Mouse (Mus musculus): Measurements from ENCODE around the gene Lrch4.
A peak's percentile ranks its signal among the peaks of the same experiment; 100 is the strongest.

GRCm38 (mm10) chr5:137611245-137611602 is 17.7 kb upstream of the Lrch4 start:
- TF ChIP-seq EP300 (IDR thresholded peaks at IDR 0.05), result no peak
- TF ChIP-seq CTCF (IDR thresholded peaks at IDR 0.05), result 0 out of 2 replicates have a peak, but pooled peaks have one; percentile 0
